Mouse (Mus musculus) ovary, postnatal 14 days (tissue): ENCODE measurements around the gene Cdk18.

ENCODE experiments used
- DNase-seq: peaks from one replicate; pipeline ENCODE4 v3.0.0; 2022; ENCODE audit warnings: low spot score

Cdk18 gene

DNA sequence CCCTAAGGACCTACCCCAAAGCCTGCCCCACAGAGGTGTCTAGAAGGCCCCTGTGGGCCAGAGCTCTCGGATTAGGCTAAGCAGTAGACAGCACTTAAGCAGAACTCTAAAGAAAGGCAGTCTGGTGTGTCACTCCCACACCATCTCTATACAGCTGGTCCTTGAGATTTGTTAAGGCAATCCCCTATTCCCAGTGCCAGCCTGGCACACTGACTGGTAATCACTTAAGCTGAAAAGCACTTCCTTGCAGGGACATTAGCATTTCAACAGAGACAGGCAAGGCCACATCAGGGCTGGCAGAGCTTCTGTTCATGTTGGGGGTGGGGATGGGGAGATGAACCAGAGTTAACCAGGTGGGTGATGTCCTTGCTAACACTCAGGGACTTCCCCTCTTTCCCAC lies 74.5 kb downstream of the Cdk18 start:
- DNase-seq: no peak

- DNase-seq: no peak
These were observed 76.4 kb downstream of the Cdk18 start for GRCm38 (mm10) chr1:132063096-132063495.
